Mouse (Mus musculus) urinary bladder, adult 2 months (tissue): ENCODE measurements at regions not wholly inside any gene's neighbourhood (a gene's known extent, or its start where the extent isn't known, plus 50 kb on each side); places are given as distances from the start of the nearest gene placed in this dataset.
A peak's percentile ranks its signal among the peaks of the same experiment; 100 is the strongest.
"Not testable (repeated sequence)": the region's sequence is repeated elsewhere in the genome, so short reads cannot be mapped to it uniquely, and the experiment has no call there.

Experiments used
- DNase-seq: peaks from one replicate; pipeline ENCODE4 v3.0.0; 2022; ENCODE audit warnings: low spot score

- DNase-seq = no peak
Observed at GRCm38 (mm10) chr1:95397188-95397587, 83.8 kb downstream of the Fam174a start.

- no peak for DNase-seq
Observed at GRCm38 (mm10) chr1:95399764-95400163, 86.3 kb downstream of the Fam174a start.

- DNase-seq = no peak
Observed at GRCm38 (mm10) chr1:95422253-95422652, 108.8 kb downstream of the Fam174a start.

GRCm38 (mm10) chr1:95425420-95425819, 112.0 kb downstream of the Fam174a start:
- no peak for DNase-seq

- DNase-seq = no peak
Observed at GRCm38 (mm10) chr1:95437155-95437554, 123.7 kb downstream of the Fam174a start.

- no peak for DNase-seq
Observed at GRCm38 (mm10) chr1:95445541-95445940, 132.1 kb downstream of the Fam174a start.

GRCm38 (mm10) chr1:95448962-95449558, 135.6 kb downstream of the Fam174a start:
- DNase-seq = no peak

GRCm38 (mm10) chr1:95450920-95451332, 137.5 kb downstream of the Fam174a start:
- DNase-seq = no peak

- DNase-seq = peak; percentile 37
Observed at GRCm38 (mm10) chr1:95451755-95452154, 138.3 kb downstream of the Fam174a start.

GRCm38 (mm10) chr1:95454246-95454645, 140.8 kb downstream of the Fam174a start:
- DNase-seq = no peak

GRCm38 (mm10) chr1:95459355-95459754, 145.9 kb downstream of the Fam174a start:
- no peak for DNase-seq

GRCm38 (mm10) chr1:95468095-95468494, 154.7 kb downstream of the Fam174a start:
- DNase-seq = no peak

- no peak for DNase-seq
Observed at GRCm38 (mm10) chr1:95468772-95469171, 155.3 kb downstream of the Fam174a start.

- no peak for DNase-seq
Observed at GRCm38 (mm10) chr1:95470491-95470890, 157.1 kb downstream of the Fam174a start.

- DNase-seq = no peak
Observed at GRCm38 (mm10) chr1:95493004-95493403, 174.4 kb downstream of the St8sia4 start.

- not testable (repeated sequence) for DNase-seq
Observed at GRCm38 (mm10) chr1:95500671-95501070, 166.7 kb downstream of the St8sia4 start.

- no peak for DNase-seq
Observed at GRCm38 (mm10) chr1:95508718-95509117, 158.7 kb downstream of the St8sia4 start.

- no peak for DNase-seq
Observed at GRCm38 (mm10) chr1:95528726-95529125, 138.6 kb downstream of the St8sia4 start.

GRCm38 (mm10) chr1:95531017-95531416, 136.4 kb downstream of the St8sia4 start:
- no peak for DNase-seq
